Mouse (Mus musculus) embryonic facial prominence, embryonic 12.5 days (tissue): ENCODE data around the gene Rph3a. TPM values are rescaled to one million over a fixed set of nuclear protein-coding genes. Genes with fewer than 3 reads are reported as not detected.

Source experiments
- ATAC-seq: fragments of 200-750 bp; cut with Nextera tagmentation; 2 replicates; pipeline ENCODE4 v1.8.0; 2017; ENCODE audit not compliant: insufficient number of reproducible peaks, insufficient read depth, low FRiP score, low TSS enrichment
- H3K27ac ChIP-seq: fragments of 300-500 bp; sonication (generic); 2 replicates; pipeline ENCODE4 v1.5.1; 2016; ENCODE audit warnings: mild to moderate bottlenecking
- H3K27me3 ChIP-seq: fragments of 300-500 bp; sonication (generic); 2 replicates; pipeline ENCODE4 v1.6.1; 2016; ENCODE audit warnings: mild to moderate bottlenecking, moderate library complexity
- H3K36me3 ChIP-seq: fragments of 300-500 bp; sonication (generic); 2 replicates; pipeline ENCODE4 v1.6.1; 2016; ENCODE audit warnings: mild to moderate bottlenecking
- H3K4me1 ChIP-seq: fragments of 300-500 bp; sonication (generic); 2 replicates; pipeline ENCODE4 v1.6.1; 2016
- H3K4me2 ChIP-seq: fragments of 300-500 bp; sonication (generic); replicated peaks from 2 replicates; pipeline ENCODE4 v1.6.1; 2016; ENCODE audit warnings: mild to moderate bottlenecking, moderate library complexity
- H3K4me3 ChIP-seq: fragments of 300-500 bp; sonication (generic); 2 replicates; pipeline ENCODE4 v1.5.1; 2016; ENCODE audit warnings: mild to moderate bottlenecking
- H3K9ac ChIP-seq: fragments of 300-500 bp; sonication (generic); 2 replicates; pipeline ENCODE4 v1.6.1; 2016; ENCODE audit warnings: mild to moderate bottlenecking, moderate library complexity
- H3K9me3 ChIP-seq: fragments of 300-500 bp; sonication (generic); 2 replicates; pipeline ENCODE4 v1.6.1; 2016; ENCODE audit warnings: mild to moderate bottlenecking, moderate library complexity
- WGBS: fragments of 180-500 bp; shearing (Covaris S2); methylation state at CpG from one replicate; pipeline ENCODE4 v1.1.7; 2016; 5-methylcytosine and 5-hydroxymethylcytosine counted together
- polyA plus RNA-seq: library from polyadenylated mRNA; unstranded; fragments of >200 nt; fragmentation: Nextera tagmentation; extraction: Ambion mirVana; gene quantifications from 2 replicates; pipeline ENCODE4 v1.2.1, GENCODE M21; 2016

Rph3a gene
- polyA plus RNA-seq: 0.23 and 0.27 TPM in 2 replicates

DNA sequence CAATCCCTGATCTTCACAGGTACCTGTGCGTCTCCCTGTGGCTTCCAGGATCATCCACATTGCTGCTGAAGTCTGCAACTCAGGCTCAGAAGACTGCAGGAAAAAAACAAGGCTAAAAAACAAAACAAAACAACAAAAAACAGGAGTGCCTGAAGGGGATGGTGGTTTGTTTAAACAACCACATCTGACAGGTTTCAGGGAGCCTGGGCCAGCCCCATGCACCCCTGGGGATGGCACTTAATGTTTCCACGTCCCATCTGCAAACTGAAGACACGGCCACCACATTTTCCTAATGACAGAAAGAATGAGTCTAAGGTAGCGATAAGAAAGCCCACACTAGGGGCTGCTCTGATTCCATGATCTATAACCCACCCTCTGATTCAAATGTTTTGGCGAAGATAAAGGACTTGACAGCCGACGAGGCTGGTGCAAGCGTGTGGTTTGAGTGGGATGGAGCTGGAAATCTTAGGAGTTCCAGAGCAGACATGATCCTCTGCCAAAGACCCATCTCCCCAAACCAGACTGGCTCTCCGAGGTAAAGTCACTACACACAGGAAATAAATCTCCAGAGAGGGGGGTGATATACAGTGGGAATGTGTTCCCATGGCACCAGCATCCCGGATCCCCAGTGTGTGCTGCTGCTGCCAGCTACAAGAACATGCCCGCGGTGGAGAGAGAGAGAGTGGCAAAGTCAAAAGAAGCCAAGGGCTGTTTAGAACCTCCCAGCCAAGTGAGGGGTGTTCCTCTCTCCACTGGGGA lies at the start of gene Rph3a:
TSS of gene Rph3a (minus strand) at position 282 of the 759 bp plus-strand sequence.
- ATAC-seq: no peak
- no peaks in the 10 kb centered on the region for H3K36me3 ChIP-seq
- peak within 1 kb of the TSS; percentile 26; the same call in 1 of the 2 replicates for H3K4me2 ChIP-seq
- WGBS: 69% methylated on average over 12 of the region's 12 CpGs
- no peak within 1 kb of the TSS for H3K4me3 ChIP-seq
- no peak within 1 kb of the TSS for H3K9ac ChIP-seq
- H3K27me3 ChIP-seq: peaks cover 15% of the 10 kb centered on the region; the same call in 1 of the 2 replicates
- no peaks in the 10 kb centered on the region for H3K9me3 ChIP-seq
- H3K4me1 ChIP-seq: 0 out of 2 replicates have a peak, but pooled peaks cover 2% of the 10 kb centered on the region
- no peak within 1 kb of the TSS for H3K27ac ChIP-seq

DNA sequence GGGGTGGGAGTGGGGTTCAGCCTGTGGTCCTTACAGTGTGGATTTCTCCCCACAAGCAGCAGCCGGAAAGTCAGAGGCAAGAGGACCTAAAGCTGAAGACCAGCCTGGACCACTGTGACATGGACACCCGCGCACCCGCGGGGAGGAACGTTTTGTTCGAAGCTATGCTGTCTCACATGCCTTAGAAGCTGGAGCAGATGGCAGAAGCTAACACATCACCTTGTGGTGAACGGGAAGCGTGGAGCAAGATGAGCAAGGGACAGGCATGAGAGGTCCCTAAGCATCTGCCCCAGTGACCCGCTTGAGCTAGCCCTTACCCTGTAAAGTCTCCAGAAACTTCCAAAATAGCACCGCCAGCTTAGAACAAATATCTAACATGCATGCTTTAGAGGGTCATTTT lies 48.4 kb upstream of the Rph3a start:
- Histone ChIP-seq H3K4me2 (no peak overlapping the region), H3K4me1 (no peaks in the 10 kb centered on the region), H3K27me3 (no peaks in the 10 kb centered on the region), H3K36me3 (no peaks in the 10 kb centered on the region), H3K9ac (no peak overlapping the region), H3K27ac (no peak overlapping the region), H3K9me3 (no peaks in the 10 kb centered on the region), H3K4me3 (no peak overlapping the region)
- ATAC-seq: no peak
- WGBS: 87% methylated on average over 11 of the region's 11 CpGs

DNA sequence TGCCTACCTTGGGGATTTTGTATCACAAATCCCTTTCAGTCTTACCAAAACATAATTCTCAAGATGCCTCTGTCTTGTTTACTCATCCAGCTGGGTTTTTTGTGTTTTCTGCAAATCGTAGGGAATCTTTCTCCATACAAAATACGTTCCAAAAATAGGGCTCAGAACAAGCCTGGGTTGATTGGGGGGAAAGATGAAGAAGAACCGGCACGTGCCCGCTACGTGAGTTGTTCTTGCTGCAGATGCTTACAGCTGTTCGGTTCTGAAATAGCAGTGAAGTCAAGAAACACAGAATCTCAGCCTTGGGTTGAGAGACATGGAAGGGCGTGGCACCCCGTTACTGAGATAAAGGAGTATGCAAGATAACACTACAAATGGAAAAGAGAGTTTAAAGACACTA lies 44.0 kb upstream of the Rph3a start:
- H3K27me3 ChIP-seq: no peaks in the 10 kb centered on the region
- H3K36me3 ChIP-seq: no peaks in the 10 kb centered on the region
- no peaks in the 10 kb centered on the region for H3K9me3 ChIP-seq
- 80% methylated on average over 9 of the region's 9 CpGs for WGBS
- no peak overlapping the region for H3K27ac ChIP-seq
- ATAC-seq: no peak
- H3K4me1 ChIP-seq: no peaks in the 10 kb centered on the region
- H3K9ac ChIP-seq: no peak overlapping the region
- H3K4me3 ChIP-seq: no peak overlapping the region
- H3K4me2 ChIP-seq: no peak overlapping the region

DNA sequence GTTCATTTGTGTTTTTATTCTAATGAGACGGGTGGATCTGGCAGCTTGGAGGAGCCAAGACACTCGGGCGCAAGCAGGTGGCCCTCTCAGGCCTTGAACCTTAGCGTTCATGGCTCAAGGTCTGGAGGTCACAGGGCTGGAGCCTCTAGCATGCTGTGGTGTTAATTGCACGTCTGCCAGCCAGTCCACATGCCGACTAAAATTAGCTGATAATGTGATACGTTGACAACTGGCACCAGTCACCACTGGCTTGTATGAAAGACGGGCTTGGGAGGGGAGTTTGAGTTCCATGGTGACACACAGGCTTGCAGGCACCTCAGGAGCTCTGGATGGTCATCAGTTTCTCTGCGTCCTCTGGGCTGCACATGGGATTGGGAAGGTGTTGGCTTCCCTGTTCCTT lies 31.9 kb upstream of the Rph3a start:
- no peaks in the 10 kb centered on the region for H3K36me3 ChIP-seq
- no peak for ATAC-seq
- no peaks in the 10 kb centered on the region for H3K9me3 ChIP-seq
- H3K4me1 ChIP-seq: no peaks in the 10 kb centered on the region
- no peak overlapping the region for H3K9ac ChIP-seq
- no peak overlapping the region for H3K4me3 ChIP-seq
- H3K4me2 ChIP-seq: no peak overlapping the region
- no peaks in the 10 kb centered on the region for H3K27me3 ChIP-seq
- no peak overlapping the region for H3K27ac ChIP-seq
- WGBS: 71% methylated on average over 9 of the region's 9 CpGs

DNA sequence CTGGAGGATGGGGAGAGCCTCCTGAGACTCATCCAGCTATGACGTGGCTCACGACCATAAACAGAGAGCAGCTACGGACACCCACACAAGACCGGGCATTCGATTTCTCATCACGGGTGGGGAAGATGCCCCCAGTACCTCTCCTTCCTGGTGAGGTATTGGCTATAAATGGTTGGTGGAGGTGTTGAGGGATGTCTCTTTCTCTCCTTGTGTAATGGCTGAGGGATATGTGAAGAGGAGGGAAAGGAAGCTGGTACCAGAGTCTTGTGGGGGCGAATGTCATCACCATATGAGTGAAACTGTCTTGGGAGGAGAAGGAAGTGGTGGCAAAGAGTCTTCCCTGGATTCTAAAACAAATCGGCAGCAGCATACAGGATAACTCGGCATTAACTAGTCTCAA lies 29.6 kb upstream of the Rph3a start:
- no peak for ATAC-seq
- Histone ChIP-seq H3K27ac (no peak overlapping the region), H3K9ac (no peak overlapping the region), H3K36me3 (no peaks in the 10 kb centered on the region), H3K4me3 (no peak overlapping the region), H3K4me2 (no peak overlapping the region), H3K4me1 (no peaks in the 10 kb centered on the region), H3K9me3 (no peaks in the 10 kb centered on the region), H3K27me3 (no peaks in the 10 kb centered on the region)
- 82% methylated on average over 9 of the region's 9 CpGs for WGBS

DNA sequence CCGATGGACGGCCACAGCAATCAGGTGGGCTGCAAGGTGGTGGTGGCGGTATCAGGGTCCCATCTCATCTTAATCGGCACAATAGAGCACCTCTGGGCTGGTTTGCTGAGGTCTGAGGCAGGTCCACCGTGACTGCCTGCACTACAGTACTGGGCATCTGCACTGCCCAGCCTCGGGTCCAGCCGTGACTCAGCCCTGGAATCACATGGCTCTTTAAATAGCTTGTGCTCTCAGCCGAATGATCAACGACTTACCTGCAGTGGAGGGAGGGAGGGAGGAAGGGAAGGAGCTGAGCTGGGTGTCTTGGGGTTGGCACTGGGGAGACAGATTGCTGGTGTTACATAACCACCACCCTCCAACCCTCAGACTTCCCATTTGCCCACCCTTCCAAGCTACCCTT lies 20.3 kb upstream of the Rph3a start:
- H3K4me3 ChIP-seq: no peak overlapping the region
- no peak for ATAC-seq
- H3K9me3 ChIP-seq: no peaks in the 10 kb centered on the region
- no peaks in the 10 kb centered on the region for H3K27me3 ChIP-seq
- H3K36me3 ChIP-seq: no peaks in the 10 kb centered on the region
- no peak overlapping the region for H3K9ac ChIP-seq
- WGBS: 74% methylated on average over 9 of the region's 9 CpGs
- no peaks in the 10 kb centered on the region for H3K4me1 ChIP-seq
- no peak overlapping the region for H3K27ac ChIP-seq
- H3K4me2 ChIP-seq: no peak overlapping the region

DNA sequence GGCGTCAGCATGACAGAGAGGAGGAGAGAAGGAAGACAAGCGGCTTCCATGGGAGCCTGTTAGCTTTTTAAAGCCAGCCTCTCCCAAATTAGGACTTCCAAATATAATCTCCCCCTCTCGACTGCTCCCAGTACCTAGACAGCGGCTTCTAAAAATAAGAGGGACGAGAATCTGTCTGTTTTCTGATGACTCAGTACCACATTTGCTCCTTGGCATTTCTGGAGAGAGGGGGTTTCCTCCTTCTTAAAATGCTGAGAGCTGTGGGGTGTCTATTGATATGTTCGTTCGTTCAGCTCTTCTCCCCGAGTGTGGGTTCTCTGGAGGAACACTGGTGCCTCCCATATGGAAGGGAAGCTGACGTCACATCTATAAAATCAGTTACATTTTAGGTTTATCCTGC lies 9.6 kb upstream of the Rph3a start:
- Histone ChIP-seq H3K4me3 (no peak overlapping the region), H3K9ac (no peak overlapping the region), H3K4me2 (no peak overlapping the region), H3K27ac (no peak overlapping the region), H3K36me3 (no peaks in the 10 kb centered on the region), H3K9me3 (no peaks in the 10 kb centered on the region), H3K4me1 (no peaks in the 10 kb centered on the region), H3K27me3 (no peaks in the 10 kb centered on the region)
- 78% methylated on average over 9 of the region's 9 CpGs for WGBS
- ATAC-seq: no peak

DNA sequence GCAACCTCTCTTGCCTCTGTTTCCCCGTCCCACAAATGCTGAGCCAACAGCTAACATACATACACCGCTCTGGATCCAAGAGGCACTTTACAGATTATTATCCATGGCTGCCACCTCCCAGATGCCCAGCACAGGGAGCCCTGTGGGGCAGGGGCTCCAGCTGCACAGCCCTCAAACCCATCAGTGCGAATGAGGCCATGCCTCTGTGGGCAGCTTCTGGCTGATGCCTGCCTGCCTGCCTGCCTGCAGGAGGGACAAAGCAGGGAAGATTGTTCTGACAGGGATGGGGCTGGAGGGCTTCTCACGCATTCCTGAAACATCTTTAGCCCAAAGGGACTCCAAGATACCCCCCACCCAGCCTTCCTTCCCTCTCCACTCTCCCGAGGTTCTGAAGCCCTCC lies 7.8 kb upstream of the Rph3a start:
- no peaks in the 10 kb centered on the region for H3K36me3 ChIP-seq
- no peaks in the 10 kb centered on the region for H3K4me1 ChIP-seq
- H3K9ac ChIP-seq: no peak overlapping the region
- H3K4me3 ChIP-seq: no peak overlapping the region
- no peak overlapping the region for H3K4me2 ChIP-seq
- 74% methylated on average over 5 of the region's 5 CpGs for WGBS
- no peaks in the 10 kb centered on the region for H3K9me3 ChIP-seq
- ATAC-seq: no peak
- no peaks in the 10 kb centered on the region for H3K27me3 ChIP-seq
- no peak overlapping the region for H3K27ac ChIP-seq

DNA sequence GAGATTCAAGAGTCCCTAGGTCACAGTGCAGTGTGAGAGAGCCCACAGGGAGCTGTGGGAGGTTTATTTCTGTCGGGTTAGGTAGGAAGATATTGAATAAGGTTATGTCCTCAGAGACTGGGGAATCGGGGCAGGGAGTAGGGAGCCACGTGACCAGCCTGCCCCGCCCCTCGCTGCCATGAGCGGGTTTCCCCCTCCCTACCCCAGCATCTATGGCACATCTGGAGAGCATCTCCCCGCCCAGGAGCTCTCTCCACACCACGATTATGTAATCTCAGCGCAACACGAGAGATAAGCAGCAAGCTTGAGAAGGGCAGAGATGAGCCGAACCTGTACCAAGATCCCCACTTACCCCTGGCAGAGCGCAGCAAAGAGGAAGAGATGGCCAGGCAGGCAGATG lies 6.5 kb upstream of the Rph3a start:
- no peaks in the 10 kb centered on the region for H3K36me3 ChIP-seq
- WGBS: 32% methylated on average over 12 of the region's 12 CpGs

DNA sequence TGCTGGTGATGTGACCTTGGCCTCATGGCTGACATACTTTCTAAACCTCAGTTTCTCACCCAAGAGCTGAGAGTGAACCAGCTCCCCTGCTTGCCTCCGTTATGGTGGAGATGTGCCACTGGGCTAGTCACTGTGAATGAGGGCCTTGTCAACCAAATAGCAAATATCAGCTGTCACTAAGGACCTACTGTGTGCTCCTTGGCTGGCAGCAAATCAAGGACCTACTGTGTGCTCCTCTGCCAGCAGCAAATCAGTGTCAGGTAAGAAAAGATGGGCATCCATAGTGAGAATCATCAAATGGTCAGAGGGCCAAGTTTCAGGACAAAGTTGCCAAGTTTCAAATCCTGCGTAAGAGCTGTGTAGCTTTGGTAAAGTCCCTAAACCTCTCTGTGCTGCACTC lies 4.6 kb upstream of the Rph3a start:
- H3K4me3 ChIP-seq: no peak overlapping the region
- no peaks in the 10 kb centered on the region for H3K9me3 ChIP-seq
- H3K27me3 ChIP-seq: peaks cover 5% of the 10 kb centered on the region; the same call in 1 of the 2 replicates
- H3K4me2 ChIP-seq: no peak overlapping the region
- H3K4me1 ChIP-seq: no peaks in the 10 kb centered on the region
- no peak for ATAC-seq
- no peak overlapping the region for H3K9ac ChIP-seq
- WGBS: 81% methylated on average over 2 of the region's 2 CpGs
- no peaks in the 10 kb centered on the region for H3K36me3 ChIP-seq
- no peak overlapping the region for H3K27ac ChIP-seq

More for the DNA sequence above, 6.5 kb upstream of the Rph3a start:
- ATAC-seq: no peak
- Histone ChIP-seq H3K4me3 (no peak overlapping the region), H3K4me2 (no peak overlapping the region), H3K9ac (no peak overlapping the region), H3K27me3 (no peaks in the 10 kb centered on the region), H3K27ac (no peak overlapping the region), H3K9me3 (no peaks in the 10 kb centered on the region), H3K4me1 (no peaks in the 10 kb centered on the region)

DNA sequence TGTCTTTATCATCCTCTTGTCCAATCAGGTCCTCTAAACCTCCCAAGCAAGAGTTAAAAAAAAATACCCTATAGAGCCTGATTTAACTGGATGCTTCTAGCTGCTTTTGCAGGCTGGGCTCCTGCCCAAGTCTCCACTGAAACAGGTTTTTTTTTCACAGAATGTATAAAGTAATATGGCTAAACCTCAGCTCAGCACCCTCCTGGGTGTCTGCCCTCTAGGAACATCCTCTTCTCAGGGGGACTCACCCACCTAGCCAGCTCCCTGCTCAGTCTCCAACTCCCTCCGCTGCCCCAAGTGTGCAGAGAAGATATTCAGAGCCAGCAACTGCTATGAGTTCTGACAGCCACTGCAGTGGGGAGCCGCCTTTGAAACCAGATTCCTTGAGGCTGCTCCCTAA lies 2.1 kb upstream of the Rph3a start:
- H3K27ac ChIP-seq: no peak overlapping the region
- no peak for ATAC-seq
- peaks cover 15% of the 10 kb centered on the region; the same call in 1 of the 2 replicates for H3K27me3 ChIP-seq
- no peak overlapping the region for H3K4me3 ChIP-seq
- no peak overlapping the region for H3K4me2 ChIP-seq
- H3K36me3 ChIP-seq: no peaks in the 10 kb centered on the region
- H3K4me1 ChIP-seq: 0 out of 2 replicates have a peak, but pooled peaks cover 2% of the 10 kb centered on the region
- H3K9ac ChIP-seq: no peak overlapping the region
- no peaks in the 10 kb centered on the region for H3K9me3 ChIP-seq
- 22% methylated on average over 2 of the region's 2 CpGs for WGBS

DNA sequence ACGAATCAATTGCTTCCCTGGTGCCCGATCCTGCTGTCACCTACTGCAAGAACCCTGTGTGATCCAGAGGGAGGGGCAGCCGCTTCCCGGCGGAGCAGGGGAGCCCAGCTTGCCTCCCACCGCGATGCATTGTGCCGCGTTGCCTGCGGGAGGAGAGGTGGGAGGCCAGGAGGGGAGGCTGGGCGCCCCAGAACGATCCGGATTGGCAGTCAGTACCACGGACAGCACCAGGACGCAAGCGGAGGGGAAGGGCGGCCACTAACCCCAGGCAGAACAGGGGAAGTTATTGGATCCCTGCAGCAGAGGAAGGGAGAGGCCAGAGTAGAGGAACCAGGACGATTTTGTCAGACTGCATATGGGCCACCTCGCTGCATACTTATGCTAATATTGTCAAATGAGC lies 486 bp downstream of the Rph3a start:
- no peaks in the 10 kb centered on the region for H3K36me3 ChIP-seq
- under 1% methylated on average over 19 of the region's 19 CpGs for WGBS
- H3K27me3 ChIP-seq: peaks cover 15% of the 10 kb centered on the region; the same call in 1 of the 2 replicates
- no peak overlapping the region for H3K27ac ChIP-seq
- peak overlapping the region; percentile 26; the same call in 1 of the 2 replicates for H3K4me2 ChIP-seq
- H3K4me3 ChIP-seq: no peak overlapping the region
- 0 out of 2 replicates have a peak, but pooled peaks cover 2% of the 10 kb centered on the region for H3K4me1 ChIP-seq
- no peaks in the 10 kb centered on the region for H3K9me3 ChIP-seq
- no peak overlapping the region for H3K9ac ChIP-seq
- ATAC-seq: no peak
